ENCODE assay signal across 8 mouse cellular contexts in genomic region chr16:4632050-4632449, GRCm38 (mm10). TPM values are rescaled to one million over a fixed set of nuclear protein-coding genes. Genes with fewer than 3 reads are reported as not detected.
DNase-seq lines count a peak whose midpoint lies in the region; TF ChIP-seq lines count a peak whose summit lies in the region.

No protein-coding gene starts in this region.

- no peak for TF ChIP-seq POLR2A in testis, adult 2 months (IDR thresholded peaks at IDR 0.05; ENCODE audit: control insufficient read depth, low read depth, low read length)
- TF ChIP-seq POLR2A in small intestine, adult 2 months (IDR thresholded peaks at IDR 0.05; ENCODE audit: low read depth, low read length), result no peak

- H3K36me3 ChIP-seq in testis, adult 2 months (ENCODE audit: control insufficient read depth, insufficient read depth, low read length), result no peaks in the 10 kb centered on the region; the same call in 1 of the 2 replicates
- peaks cover 57% of the 10 kb centered on the region for H3K36me3 ChIP-seq in small intestine, adult 2 months (ENCODE audit: control insufficient read depth, insufficient read depth, low read length)

- no peak overlapping the region for H3K4me3 ChIP-seq in testis, adult 2 months (ENCODE audit: control insufficient read depth, low read depth, low read length)
- no peak overlapping the region for H3K4me3 ChIP-seq in small intestine, adult 2 months (ENCODE audit: low read depth, low read length)

- TF ChIP-seq CTCF in testis, adult 2 months (IDR thresholded peaks at IDR 0.05; ENCODE audit: control insufficient read depth, insufficient read depth, insufficient replicate concordance, low read depth, low read length), result peak; percentile 2; the same call in 1 of the 2 replicates
- peak; percentile 44; the same call in 1 of the 2 replicates for TF ChIP-seq CTCF in small intestine, adult 2 months (IDR thresholded peaks at IDR 0.05; ENCODE audit: extremely low read depth, insufficient read length, insufficient replicate concordance, low read depth, low read length)

- H3K27ac ChIP-seq in testis, adult 2 months (ENCODE audit: control insufficient read depth, insufficient read depth, low read depth, low read length), result no peak overlapping the region
- H3K27ac ChIP-seq in small intestine, adult 2 months (ENCODE audit: insufficient read depth, low read depth, low read length), result no peak overlapping the region

- 53% methylated on average over 7 of the region's 7 CpGs for WGBS in small intestine, adult 2 months

- peak; percentile 65 to 66 for DNase-seq in cerebellum, postnatal 10 days
- no peak for DNase-seq in cerebellum, adult 9-11 months
- no peak for DNase-seq in testis, postnatal 14 days (ENCODE audit: low spot score)
- DNase-seq in kidney, postnatal 14 days, result peak; percentile 70
- no peak for DNase-seq in frontal cortex, postnatal 36 days (ENCODE audit: low spot score in 2 of 2)
- DNase-seq in right cerebral cortex, adult 2 months (ENCODE audit: low spot score in 2 of 2), result no peak

- no peaks in the 10 kb centered on the region for H3K4me1 ChIP-seq in testis, adult 2 months (ENCODE audit: control insufficient read depth, insufficient read depth, low read length)
- H3K4me1 ChIP-seq in small intestine, adult 2 months (ENCODE audit: control insufficient read depth, insufficient read depth, insufficient read length, low read length), result no peaks in the 10 kb centered on the region

- no peaks in the 10 kb centered on the region for H3K27me3 ChIP-seq in testis, adult 2 months (ENCODE audit: control insufficient read depth, insufficient read depth, low read length)
- no peaks in the 10 kb centered on the region for H3K27me3 ChIP-seq in small intestine, adult 2 months (ENCODE audit: control insufficient read depth, insufficient read depth, low read length)

RNA-seq across cellular contexts. Expression of gene Pam16, which starts 7.3 kb away (rescaled TPM):
- 104 and 114 TPM in 2 replicates for polyA plus RNA-seq in testis, adult 2 months (2012; rRNA removed)
- 6.0 and 8.7 TPM in 2 replicates for polyA plus RNA-seq in small intestine, adult 2 months (2012; rRNA removed)

RNA-seq across cellular contexts. Expression of gene Vasn, which starts 7.7 kb away (rescaled TPM):
- 13.5 and 15.9 TPM in 2 replicates for polyA plus RNA-seq in testis, adult 2 months (2012; rRNA removed)
- polyA plus RNA-seq in small intestine, adult 2 months (2012; rRNA removed), result 6.5 and 7.8 TPM in 2 replicates

RNA-seq across cellular contexts. Expression of gene Dnaja3, which starts 7.7 kb away (rescaled TPM):
- polyA plus RNA-seq in testis, adult 2 months (2012; rRNA removed), result 26.7 and 28.0 TPM in 2 replicates
- polyA plus RNA-seq in small intestine, adult 2 months (2012; rRNA removed), result 10.2 and 13.7 TPM in 2 replicates

RNA-seq across cellular contexts. Expression of gene Glis2, which starts 37.5 kb away (rescaled TPM):
- polyA plus RNA-seq in testis, adult 2 months (2012; rRNA removed), result 3.7 and 4.2 TPM in 2 replicates
- 8.6 and 10.1 TPM in 2 replicates for polyA plus RNA-seq in small intestine, adult 2 months (2012; rRNA removed)

RNA-seq across cellular contexts. Expression of gene Coro7, which starts 47.5 kb away (rescaled TPM):
- 17.2 and 17.4 TPM in 2 replicates for polyA plus RNA-seq in testis, adult 2 months (2012; rRNA removed)
- polyA plus RNA-seq in small intestine, adult 2 months (2012; rRNA removed), result 45.6 and 86.6 TPM in 2 replicates

Comparison
In these comparisons a context has a peak if more than half of its experiments do, and no peak if none do; other contexts are left out.
1. DNase-seq: peak in cerebellum, postnatal 10 days (2 of 2) and kidney, postnatal 14 days (single experiment); none in cerebellum, adult 9-11 months (single experiment), testis, postnatal 14 days (single experiment), frontal cortex, postnatal 36 days (0 of 2) and right cerebral cortex, adult 2 months (0 of 2).
2. RNA of gene Pam16, which starts 7.3 kb away (polyA plus RNA-seq): 104 to 114 TPM in testis, adult 2 months; 6.0 to 8.7 TPM in small intestine, adult 2 months; every median in the first group is over 10 times any median in the second.